Mouse (Mus musculus) stomach, embryonic 16.5 days (tissue): ENCODE data around the gene Mtss1l. TPM values are rescaled to one million over a fixed set of nuclear protein-coding genes. Genes with fewer than 3 reads are reported as not detected.

Experiments used
- ATAC-seq: fragments of 200-750 bp; cut with Nextera tagmentation; 2 replicates; pipeline ENCODE4 v1.8.0; 2017; ENCODE audit warnings: moderate number of reproducible peaks, moderate TSS enrichment; ENCODE audit not compliant: insufficient read depth, low FRiP score
- H3K27ac ChIP-seq: fragments of 300-500 bp; sonication (generic); 2 replicates; pipeline ENCODE4 v1.5.1; 2014; ENCODE audit warnings: low read length
- H3K27me3 ChIP-seq: fragments of 300-500 bp; sonication (generic); 2 replicates; pipeline ENCODE4 v1.6.1; 2014; ENCODE audit warnings: low read length, control low read depth, mixed read lengths; ENCODE audit not compliant: control insufficient read depth, insufficient read depth
- H3K36me3 ChIP-seq: fragments of 300-500 bp; sonication (generic); 2 replicates; pipeline ENCODE4 v1.6.1; 2014; ENCODE audit warnings: low read length; ENCODE audit not compliant: control insufficient read depth, insufficient read depth
- H3K4me1 ChIP-seq: fragments of 300-500 bp; sonication (generic); 2 replicates; pipeline ENCODE4 v1.6.1; 2014; ENCODE audit warnings: low read length, control low read depth, mixed read lengths; ENCODE audit not compliant: control insufficient read depth, insufficient read depth
- H3K4me2 ChIP-seq: fragments of 300-500 bp; sonication (generic); 2 replicates; pipeline ENCODE4 v1.6.1; 2014; ENCODE audit warnings: low read depth, low read length, mixed read lengths
- H3K4me3 ChIP-seq: fragments of 300-500 bp; sonication (generic); replicated peaks from 2 replicates; pipeline ENCODE4 v1.5.1; 2014; ENCODE audit warnings: mild to moderate bottlenecking, low read length
- H3K9ac ChIP-seq: fragments of 300-500 bp; sonication (generic); 2 replicates; pipeline ENCODE4 v1.6.1; 2014; ENCODE audit warnings: low read length
- H3K9me3 ChIP-seq: fragments of 300-500 bp; sonication (generic); replicated peaks from 2 replicates; pipeline ENCODE4 v1.6.1; 2016; ENCODE audit warnings: low read length, control low read depth; ENCODE audit not compliant: control insufficient read depth
- WGBS: fragments of 180-500 bp; shearing (Covaris S2); extraction: QIAGEN DNeasy Blood & Tissue Kit; methylation state at CpG from one replicate; pipeline ENCODE4 v1.1.7; 2014; 5-methylcytosine and 5-hydroxymethylcytosine counted together
- polyA plus RNA-seq: library from polyadenylated mRNA; unstranded; fragments of >200 nt; fragmentation: Nextera tagmentation; extraction: Ambion mirVana; gene quantifications from 2 replicates; pipeline ENCODE4 v1.2.1, GENCODE M21; 2015

Gene Mtss1l
- polyA plus RNA-seq, 1 experiment from 2014 or later, result 8.2 TPM

DNA sequence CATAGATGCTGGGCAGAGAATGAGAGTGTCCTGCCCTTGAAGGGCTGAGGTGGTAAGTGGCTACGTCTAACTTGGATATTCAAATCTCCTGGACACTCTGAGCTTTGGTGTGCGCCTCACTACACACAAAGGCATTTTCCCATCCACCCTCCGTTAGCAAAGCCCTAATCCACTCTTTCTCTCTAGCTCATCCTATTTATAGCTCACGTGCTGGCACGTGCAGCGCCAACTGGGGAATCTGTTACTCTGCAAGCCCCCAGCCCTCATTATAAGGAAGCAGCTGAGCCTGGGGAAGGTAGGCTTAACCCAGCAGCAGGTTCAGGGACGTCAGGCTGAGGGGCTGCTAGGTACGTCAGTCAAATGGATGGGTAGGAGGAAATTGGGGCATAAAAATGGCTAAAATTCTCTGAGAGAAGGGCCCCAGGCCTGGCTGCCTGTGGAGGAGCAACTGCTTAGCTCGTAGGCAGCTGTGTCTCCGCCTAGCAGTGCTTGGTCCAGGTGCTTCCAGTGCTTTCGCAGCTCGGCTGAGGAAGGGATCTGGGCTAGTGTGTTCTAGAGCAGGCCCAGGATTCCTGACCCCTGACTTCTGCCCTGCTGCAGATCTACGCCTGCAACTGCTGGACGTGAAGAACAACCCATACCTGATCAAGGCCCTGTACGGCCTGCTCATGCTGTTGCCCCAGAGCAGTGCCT is 6.3 kb upstream of the Mtss1l start:
- no peak overlapping the region for H3K4me2 ChIP-seq
- 80% methylated on average over 15 of the region's 15 CpGs for WGBS
- no peaks in the 10 kb centered on the region for H3K27me3 ChIP-seq
- peak overlapping the region; percentile 46 for H3K9ac ChIP-seq
- ATAC-seq, result no peak
- H3K27ac ChIP-seq, result peak overlapping the region; percentile 89
- no peak overlapping the region for H3K4me3 ChIP-seq
- peaks cover 59% of the 10 kb centered on the region for H3K4me1 ChIP-seq
- H3K9me3 ChIP-seq, result no peaks in the 10 kb centered on the region
- H3K36me3 ChIP-seq, result 0 out of 2 replicates have a peak, but pooled peaks cover 3% of the 10 kb centered on the region

DNA sequence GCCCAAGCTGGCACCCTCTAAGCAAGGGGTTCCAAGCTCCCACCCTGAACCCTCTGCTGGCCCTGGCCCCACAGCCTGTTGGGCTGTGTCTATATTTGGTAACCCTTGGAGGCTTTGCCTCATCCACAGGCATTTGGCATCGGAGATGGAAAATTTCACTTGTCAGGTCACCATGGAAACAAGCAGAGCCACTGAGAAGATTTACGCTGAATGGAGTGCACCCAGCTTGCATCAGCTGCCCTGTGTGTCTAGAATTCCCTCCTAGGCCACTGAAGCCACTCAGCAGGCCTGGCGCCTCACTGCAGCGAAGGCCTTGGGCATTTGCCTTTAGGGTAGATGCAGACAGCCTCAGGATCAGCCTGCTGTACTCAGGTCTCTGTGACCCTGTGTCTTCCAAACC is 5.2 kb upstream of the Mtss1l start:
- Histone ChIP-seq H3K36me3 (no peaks in the 10 kb centered on the region), H3K27me3 (no peaks in the 10 kb centered on the region), H3K9me3 (no peaks in the 10 kb centered on the region), H3K4me1 (peaks cover 58% of the 10 kb centered on the region), H3K27ac (peak overlapping the region; percentile 89), H3K9ac (peak overlapping the region; percentile 13; the same call in 1 of the 2 replicates), H3K4me3 (no peak overlapping the region), H3K4me2 (no peak overlapping the region)
- WGBS, result 63% methylated on average over 4 of the region's 4 CpGs
- ATAC-seq, result peak; percentile 65

DNA sequence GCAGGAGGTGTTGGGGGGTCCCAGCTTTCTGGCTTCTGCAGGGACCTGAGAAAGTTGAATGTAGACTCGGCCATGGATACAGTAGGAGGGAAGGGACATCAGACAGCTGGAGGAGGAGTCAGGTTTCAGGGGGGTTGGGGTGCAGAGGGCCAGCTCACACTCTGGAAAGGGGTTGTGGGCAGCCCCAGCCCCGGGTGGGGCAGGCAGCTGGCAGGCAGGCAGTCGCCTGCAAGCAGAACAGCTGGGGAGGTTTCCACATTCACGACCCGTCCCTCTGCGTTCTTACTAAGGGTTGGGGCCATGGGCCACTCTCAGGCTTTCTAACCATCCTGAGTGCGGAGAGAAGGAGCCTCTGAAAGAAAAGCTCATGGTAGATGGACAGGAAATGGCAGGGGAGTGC is 4.1 kb upstream of the Mtss1l start:
- Histone ChIP-seq H3K27ac (peak overlapping the region; percentile 89), H3K9me3 (no peaks in the 10 kb centered on the region), H3K4me2 (no peak overlapping the region), H3K36me3 (no peaks in the 10 kb centered on the region), H3K4me1 (peaks cover 56% of the 10 kb centered on the region), H3K4me3 (no peak overlapping the region), H3K27me3 (no peaks in the 10 kb centered on the region), H3K9ac (peak overlapping the region; percentile 24; the same call in 1 of the 2 replicates)
- 29% methylated on average over 7 of the region's 7 CpGs for WGBS
- ATAC-seq, result no peak

DNA sequence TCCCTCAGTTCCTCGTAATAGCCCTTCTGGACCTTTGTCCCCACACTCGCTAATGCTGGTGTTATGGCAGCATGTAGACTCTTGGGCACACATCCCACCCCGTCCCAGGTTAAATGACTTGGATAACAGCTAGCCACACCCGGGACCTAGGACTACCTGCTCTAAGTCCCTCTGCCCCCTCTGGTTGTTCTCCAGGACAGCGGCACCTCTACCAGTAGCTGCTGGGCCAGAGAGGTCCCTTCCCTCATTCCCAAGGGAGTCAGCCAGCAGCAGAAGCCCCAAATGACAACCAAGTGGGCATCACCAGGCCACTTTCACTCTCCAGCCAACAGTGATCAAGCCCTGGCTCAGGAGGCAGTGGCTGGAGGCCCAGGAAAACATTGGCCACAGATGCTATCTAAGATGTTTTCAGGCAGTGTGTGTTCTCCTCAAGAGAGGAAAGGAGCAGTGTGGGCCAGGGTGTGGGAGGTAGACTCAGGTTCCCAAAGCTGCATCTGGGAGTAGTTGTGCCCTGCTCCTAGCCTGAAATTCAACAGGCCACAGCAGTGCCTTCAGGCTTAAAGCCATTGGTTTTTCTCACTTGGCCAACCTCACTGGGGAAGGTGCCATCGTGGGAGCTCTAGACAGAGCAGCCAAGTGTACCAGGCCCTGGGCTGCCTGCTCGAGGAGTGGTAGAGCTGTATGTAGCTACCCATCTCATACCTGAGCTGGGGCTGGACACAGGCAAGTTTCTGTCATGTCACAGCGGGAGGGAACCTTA is 2.9 kb upstream of the Mtss1l start:
- WGBS, result 71% methylated on average over 8 of the region's 8 CpGs
- Histone ChIP-seq H3K27ac (peak overlapping the region; percentile 91), H3K27me3 (no peaks in the 10 kb centered on the region), H3K4me2 (no peak overlapping the region), H3K36me3 (no peaks in the 10 kb centered on the region), H3K9ac (peak overlapping the region; percentile 50), H3K9me3 (no peaks in the 10 kb centered on the region), H3K4me1 (peaks cover 67% of the 10 kb centered on the region), H3K4me3 (no peak overlapping the region)
- ATAC-seq, result no peak

- ATAC-seq, result 0 out of 2 replicates have a peak, but pooled peaks have one; percentile 21
- Histone ChIP-seq H3K9ac (peak overlapping the region; percentile 50), H3K36me3 (no peaks in the 10 kb centered on the region), H3K4me2 (0 out of 2 replicates have a peak overlapping the region, but pooled peaks have one; percentile 10), H3K9me3 (no peaks in the 10 kb centered on the region), H3K27ac (peak overlapping the region; percentile 91), H3K4me1 (peaks cover 74% of the 10 kb centered on the region), H3K27me3 (no peaks in the 10 kb centered on the region), H3K4me3 (no peak overlapping the region)
- 38% methylated on average over 12 of the region's 12 CpGs for WGBS
These were observed 2.2 kb upstream of the Mtss1l start for GRCm38 (mm10) chr8:110718969-110719670.

- 60% methylated on average over 6 of the region's 6 CpGs for WGBS
- ATAC-seq, result no peak
- Histone ChIP-seq H3K4me1 (peaks cover 84% of the 10 kb centered on the region), H3K9me3 (no peaks in the 10 kb centered on the region), H3K9ac (peak overlapping the region; percentile 92), H3K27me3 (no peaks in the 10 kb centered on the region), H3K4me3 (no peak overlapping the region), H3K36me3 (no peaks in the 10 kb centered on the region), H3K4me2 (peak overlapping the region; percentile 53), H3K27ac (peak overlapping the region; percentile 91)
These were observed 1.2 kb upstream of the Mtss1l start for GRCm38 (mm10) chr8:110719898-110720653.

DNA sequence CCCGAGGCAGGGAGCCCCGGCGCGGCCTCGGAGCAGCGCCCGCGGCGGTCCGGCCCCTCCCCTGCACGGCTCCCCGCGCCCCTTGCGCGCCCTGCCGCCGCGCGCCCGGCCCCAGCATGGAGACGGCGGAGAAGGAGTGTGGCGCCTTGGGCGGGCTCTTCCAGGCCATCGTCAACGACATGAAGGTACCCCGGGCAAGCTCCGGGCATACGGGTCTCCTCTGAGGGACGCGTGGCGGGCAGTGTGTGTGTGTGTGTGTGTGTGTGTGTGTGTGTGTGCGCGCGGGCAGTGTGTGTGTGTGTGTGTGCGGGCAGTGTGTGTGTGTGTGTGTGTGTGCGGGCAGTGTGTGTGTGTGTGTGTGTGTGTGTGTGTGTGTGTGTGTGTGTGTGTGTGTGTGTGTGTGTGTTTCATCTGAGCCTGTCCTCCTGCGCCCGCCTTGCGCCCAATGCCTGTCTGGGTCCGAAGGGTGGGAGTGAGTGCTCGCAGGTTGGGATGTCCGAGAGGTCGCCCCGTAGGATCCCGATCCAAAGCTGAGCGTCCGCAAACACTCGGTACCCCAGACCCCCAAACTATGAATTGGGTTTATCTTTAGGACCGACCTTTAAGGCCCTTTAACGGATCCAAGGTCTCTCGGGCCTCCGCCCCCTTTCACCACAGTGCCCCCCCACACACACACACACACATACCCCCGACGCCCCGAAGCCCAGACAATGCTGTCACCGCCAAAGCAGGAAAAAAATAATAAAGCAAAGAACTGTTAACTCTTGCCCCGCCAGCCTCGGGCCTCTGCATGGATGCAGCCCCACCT is 534 bp downstream of the Mtss1l start:
- H3K4me3 ChIP-seq, result peak overlapping the region; percentile 77
- H3K27me3 ChIP-seq, result no peaks in the 10 kb centered on the region
- under 1% methylated on average over 47 of the region's 59 CpGs for WGBS
- ATAC-seq, result peak; percentile 54
- peaks cover 75% of the 10 kb centered on the region for H3K4me1 ChIP-seq
- peak overlapping the region; percentile 91 for H3K27ac ChIP-seq
- H3K9me3 ChIP-seq, result no peaks in the 10 kb centered on the region
- peak overlapping the region; percentile 92 for H3K9ac ChIP-seq
- H3K36me3 ChIP-seq, result no peaks in the 10 kb centered on the region
- H3K4me2 ChIP-seq, result peak overlapping the region; percentile 53

DNA sequence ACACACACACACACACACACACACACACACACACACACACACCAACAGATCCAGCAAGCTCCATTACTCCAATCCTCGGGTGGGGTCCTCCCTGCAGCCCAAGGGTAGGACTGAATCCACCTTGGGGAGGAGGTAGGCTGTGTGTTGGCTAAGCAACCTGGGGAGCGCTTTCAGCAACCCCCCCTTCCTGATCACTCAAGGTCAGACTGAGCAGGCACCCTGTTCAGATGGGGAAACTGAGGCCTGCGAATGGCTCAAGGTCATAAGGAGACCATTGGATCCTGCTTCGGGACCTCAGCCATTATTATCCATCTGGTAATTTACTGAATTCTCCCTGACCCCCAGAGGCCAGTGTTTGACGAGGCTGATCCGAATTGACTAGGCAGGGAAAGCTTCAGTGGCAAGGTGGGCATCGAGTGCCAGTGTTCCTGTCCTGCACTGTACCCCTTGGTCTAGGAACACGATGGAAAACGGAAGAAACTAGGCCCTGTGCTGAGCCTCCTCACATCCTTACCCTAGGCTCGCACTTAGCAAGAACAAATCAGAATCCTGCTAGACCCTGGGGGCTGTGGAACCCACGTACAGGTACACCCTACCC is 1.2 kb downstream of the Mtss1l start:
- 40% methylated on average over 11 of the region's 11 CpGs for WGBS

More for the DNA sequence above, 1.2 kb downstream of the Mtss1l start:
- H3K27me3 ChIP-seq, result no peaks in the 10 kb centered on the region
- no peak for ATAC-seq
- H3K27ac ChIP-seq, result peak overlapping the region; percentile 19; the same call in 1 of the 2 replicates
- H3K9me3 ChIP-seq, result no peaks in the 10 kb centered on the region
- no peaks in the 10 kb centered on the region for H3K36me3 ChIP-seq
- H3K4me1 ChIP-seq, result peaks cover 68% of the 10 kb centered on the region
- peak overlapping the region; percentile 77 for H3K4me3 ChIP-seq
- peak overlapping the region; percentile 53 for H3K4me2 ChIP-seq
- H3K9ac ChIP-seq, result peak overlapping the region; percentile 92
